In genomic region chr11:46084568-46084967, GRCm38 (mm10) we compare ENCODE assay signal across 11 mouse cellular contexts. TPM values are rescaled to one million over a fixed set of nuclear protein-coding genes. Genes with fewer than 3 reads are reported as not detected.
A peak's percentile ranks its signal among the peaks of the same experiment; 100 is the strongest.
DNase-seq lines count a peak whose midpoint lies in the region; ATAC-seq lines count a peak whose summit lies in the region.
"Had no signal": no experiment of that assay in that cellular context is flagged by ENCODE, and none has a peak within 500 bp of the region (broad histone marks: within the 10 kb centered on the region; RNA-seq: fewer than 3 reads in every experiment).

No protein-coding gene starts in this region.

- H3K9me3 ChIP-seq in kidney, embryonic 15.5 days (replicated peaks), result no peaks in the 10 kb centered on the region
- H3K9me3 ChIP-seq: limb, embryonic 12.5 days; midbrain, embryonic 15.5 days had no signal

- H3K4me2 ChIP-seq in kidney, embryonic 15.5 days, result no peak overlapping the region
- H3K4me2 ChIP-seq: limb, embryonic 12.5 days; midbrain, embryonic 15.5 days had no signal

- peaks cover 3% of the 10 kb centered on the region; the same call in 1 of the 2 replicates for H3K36me3 ChIP-seq in kidney, embryonic 15.5 days
- H3K36me3 ChIP-seq: midbrain, embryonic 15.5 days had no signal

- peak overlapping the region; percentile 33 for H3K27ac ChIP-seq in kidney, embryonic 15.5 days
- peak overlapping the region; percentile 89 for H3K27ac ChIP-seq in brown adipose tissue, adult 24 weeks (replicated peaks; ENCODE audit: low read depth, low read length)
- H3K27ac ChIP-seq: limb, embryonic 12.5 days; midbrain, embryonic 15.5 days had no signal

- DNase-seq in kidney, adult 8-10 months, result no peak
- DNase-seq in Muller cell, postnatal 12 days (ENCODE audit: inconsistent ontology term), result peak; percentile 37
- peak; percentile 38 to 55 for DNase-seq in kidney, postnatal 25 days
- DNase-seq: thymus, postnatal 4 days had no signal

- H3K27me3 ChIP-seq in kidney, embryonic 15.5 days, result no peaks in the 10 kb centered on the region
- H3K27me3 ChIP-seq: limb, embryonic 12.5 days; midbrain, embryonic 15.5 days had no signal

- no peak for ATAC-seq in kidney, embryonic 15.5 days (replicated peaks; ENCODE audit: low FRiP score)
- no peak for ATAC-seq in megakaryocyte-erythroid progenitor cell, adult 5-6 weeks (replicated peaks; ENCODE audit: low FRiP score, low TSS enrichment, poor library complexity, severe bottlenecking)
- ATAC-seq in CD4-positive, CD25-positive, alpha-beta regulatory T cell, adult 4 months, result no peak
- ATAC-seq: inflammation-experienced regulatory T-cells, adult 6 months; midbrain, embryonic 15.5 days had no signal

- peaks cover 31% of the 10 kb centered on the region for H3K4me1 ChIP-seq in kidney, embryonic 15.5 days
- peaks cover 33% of the 10 kb centered on the region for H3K4me1 ChIP-seq in brown adipose tissue, adult 24 weeks (ENCODE audit: control insufficient read depth, insufficient read depth, insufficient read length, low read length)
- H3K4me1 ChIP-seq: midbrain, embryonic 15.5 days had no signal

- 63% methylated on average over 3 of the region's 3 CpGs for WGBS in kidney, embryonic 15.5 days

- H3K9ac ChIP-seq in kidney, embryonic 15.5 days, result no peak overlapping the region
- H3K9ac ChIP-seq: limb, embryonic 12.5 days; midbrain, embryonic 15.5 days had no signal

- H3K4me3 ChIP-seq in kidney, embryonic 15.5 days (replicated peaks), result no peak overlapping the region
- no peak overlapping the region for H3K4me3 ChIP-seq in brown adipose tissue, adult 24 weeks (ENCODE audit: insufficient read depth, low read depth, low read length)
- H3K4me3 ChIP-seq: limb, embryonic 12.5 days; midbrain, embryonic 15.5 days had no signal

RNA-seq across cellular contexts. Expression of gene Adam19, which starts 28.8 kb away (rescaled TPM):
- polyA plus RNA-seq in kidney, embryonic 15.5 days (2015; fragmentation: Nextera tagmentation; extraction: Ambion mirVana), result 14.4 and 17.9 TPM in 2 replicates
- polyA plus RNA-seq in brown adipose tissue, adult 24 weeks (2012; ENCODE audit: insufficient read depth, insufficient read length, missing spikeins), result 2.4 and 3.1 TPM in 2 replicates
- total RNA-seq in megakaryocyte-erythroid progenitor cell, adult 5-6 weeks (2014; fragmentation: Nextera tagmentation), result 0.20 and 0.92 TPM in 2 replicates
- total RNA-seq in megakaryocyte-erythroid progenitor cell, adult 5-6 weeks (2017), result not detected in 2 replicates
- polyA plus RNA-seq in CD4-positive, CD25-positive, alpha-beta regulatory T cell, adult 4 months (2017; shearing (Covaris generic)), result 10 to 100 TPM; 60.6 to 85.0 TPM

RNA-seq across cellular contexts. Expression of gene Gm12166, which starts 32.4 kb away (rescaled TPM):
- polyA plus RNA-seq in kidney, embryonic 15.5 days (2015; fragmentation: Nextera tagmentation; extraction: Ambion mirVana), result 2.8 and 6.7 TPM in 2 replicates
- 2.3 and 18.9 TPM in 2 replicates for polyA plus RNA-seq in brown adipose tissue, adult 24 weeks (2012; ENCODE audit: insufficient read depth, insufficient read length, missing spikeins)
- 8.4 TPM in 1 of 2 replicates, not detected in the other for total RNA-seq in megakaryocyte-erythroid progenitor cell, adult 5-6 weeks (2014; fragmentation: Nextera tagmentation)
- 7.6 and 8.1 TPM in 2 replicates for total RNA-seq in megakaryocyte-erythroid progenitor cell, adult 5-6 weeks (2017)
- 10 to 100 TPM; 14.3 to 43.4 TPM for polyA plus RNA-seq in CD4-positive, CD25-positive, alpha-beta regulatory T cell, adult 4 months (2017; shearing (Covaris generic))

Comparison
In these comparisons a context has a peak if more than half of its experiments do, and no peak if none do; other contexts are left out.
1. DNase-seq: peak in Muller cell, postnatal 12 days (single experiment) and kidney, postnatal 25 days (2 of 2); none in kidney, adult 8-10 months (0 of 2).